In the genomic region with DNA sequence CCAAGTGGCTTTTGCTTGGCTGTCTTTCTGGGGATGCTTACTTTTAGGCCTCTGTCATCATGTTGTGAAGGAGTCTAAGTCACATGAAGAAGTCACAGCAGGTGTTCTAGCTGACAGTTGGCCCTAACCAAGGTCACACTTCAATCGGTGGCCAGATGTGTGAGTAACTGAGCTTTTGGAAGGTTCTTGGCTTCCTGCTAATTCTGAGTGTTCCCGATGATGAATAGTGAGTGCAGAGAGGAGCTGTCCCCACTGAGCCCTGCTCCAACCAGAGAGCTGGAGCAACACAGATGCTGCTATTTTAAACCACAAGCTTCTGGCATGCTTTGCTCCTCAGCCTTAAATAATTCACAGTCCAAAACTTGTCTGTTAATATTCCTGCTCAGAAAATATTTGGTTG, we compare ENCODE assay signal across 12 mouse cellular contexts.
A peak's percentile ranks its signal among the peaks of the same experiment; 100 is the strongest.
DNase-seq lines count a peak whose midpoint lies in the region; ATAC-seq and TF ChIP-seq lines count a peak whose summit lies in the region.
"Had no signal": no experiment of that assay in that cellular context is flagged by ENCODE, and none has a peak within 500 bp of the region (broad histone marks: within the 10 kb centered on the region; RNA-seq: fewer than 3 reads in every experiment).

No protein-coding gene starts in this region.

- H3K4me3 ChIP-seq in gastrocnemius, adult 2 months: no peak overlapping the region
- no peak overlapping the region for H3K4me3 ChIP-seq in forebrain, embryonic 14.5 days (ENCODE audit: low read depth, low read length)
- H3K4me3 ChIP-seq: liver, embryonic 12.5 days; midbrain, embryonic 15.5 days had no signal

- H3K27me3 ChIP-seq in forebrain, embryonic 14.5 days (replicated peaks; ENCODE audit: control insufficient read depth, insufficient read depth, low read length): no peaks in the 10 kb centered on the region
- H3K27me3 ChIP-seq: liver, embryonic 12.5 days; midbrain, embryonic 15.5 days had no signal

- H3K9ac ChIP-seq in forebrain, embryonic 14.5 days (ENCODE audit: low read length): no peak overlapping the region
- H3K9ac ChIP-seq: liver, embryonic 12.5 days; midbrain, embryonic 15.5 days had no signal

- ATAC-seq in forebrain, embryonic 14.5 days: no peak
- ATAC-seq: liver, embryonic 12.5 days; midbrain, embryonic 15.5 days had no signal

- no peak overlapping the region for H3K4me2 ChIP-seq in forebrain, embryonic 14.5 days (ENCODE audit: low read length)
- H3K4me2 ChIP-seq: liver, embryonic 12.5 days; midbrain, embryonic 15.5 days had no signal

- DNase-seq in left cerebral cortex, postnatal 10 days (ENCODE audit: extremely low spot score in 1 of 2, low spot score in 2 of 2): peak; percentile 8 to 17
- no peak for DNase-seq in left cerebral cortex, adult 18-20 months (ENCODE audit: low spot score in 2 of 2)
- peak; percentile 30 for DNase-seq in adipocyte (ENCODE audit: low spot score)
- DNase-seq in gastrocnemius, adult 2 months: peak; percentile 13
- DNase-seq in right cerebral cortex, postnatal 25 days: peak; percentile 7
- no peak for DNase-seq in cerebellum, adult 11 months
- DNase-seq in forebrain, embryonic 14.5 days (ENCODE audit: low spot score): no peak
- DNase-seq in cerebellum, adult 9-10 months: no peak
- DNase-seq: cerebellum, adult 9-11 months had no signal

- no peaks in the 10 kb centered on the region for H3K9me3 ChIP-seq in forebrain, embryonic 14.5 days (replicated peaks; ENCODE audit: control insufficient read depth, low read length)
- H3K9me3 ChIP-seq: liver, embryonic 12.5 days; midbrain, embryonic 15.5 days had no signal

- H3K4me1 ChIP-seq in forebrain, embryonic 14.5 days (ENCODE audit: control insufficient read depth, insufficient read depth, low read length): no peaks in the 10 kb centered on the region
- H3K4me1 ChIP-seq: liver, embryonic 12.5 days; midbrain, embryonic 15.5 days had no signal

- H3K36me3 ChIP-seq in forebrain, embryonic 14.5 days (ENCODE audit: control insufficient read depth, insufficient read depth, low read length): no peaks in the 10 kb centered on the region
- H3K36me3 ChIP-seq: liver, embryonic 12.5 days; midbrain, embryonic 15.5 days had no signal

- 78% methylated on average over 2 of the region's 2 CpGs for WGBS in forebrain, embryonic 14.5 days

- H3K27ac ChIP-seq in gastrocnemius, adult 2 months: no peak overlapping the region
- H3K27ac ChIP-seq in forebrain, embryonic 14.5 days (ENCODE audit: low read depth, low read length): no peak overlapping the region
- H3K27ac ChIP-seq: kidney, postnatal 0 days; liver, embryonic 12.5 days; midbrain, embryonic 15.5 days had no signal

- no peak for TF ChIP-seq CTCF in gastrocnemius, adult 2 months (IDR thresholded peaks at IDR 0.05)

- intact Hi-C loops in left cerebral cortex, postnatal 10 days (cut with DNase I): no loop called here
- intact Hi-C loops in gastrocnemius, adult 2 months (cut with DNase I): no loop called here

Comparison
In these comparisons a context has a peak if more than half of its experiments do, and no peak if none do; other contexts are left out.
1. DNase-seq: peak in left cerebral cortex, postnatal 10 days (2 of 2), adipocyte (single experiment), gastrocnemius, adult 2 months (single experiment) and right cerebral cortex, postnatal 25 days (single experiment); none in left cerebral cortex, adult 18-20 months (0 of 2), cerebellum, adult 11 months (single experiment), forebrain, embryonic 14.5 days (single experiment) and cerebellum, adult 9-10 months (single experiment).